Mouse (Mus musculus): ENCODE data around the gene Eif5a. TPM values are rescaled to one million over a fixed set of nuclear protein-coding genes. Genes with fewer than 3 reads are reported as not detected.
A peak's percentile ranks its signal among the peaks of the same experiment; 100 is the strongest.
"Not testable (repeated sequence)": the region's sequence is repeated elsewhere in the genome, so short reads cannot be mapped to it uniquely, and the experiment has no call there.

Gene Eif5a
- 1,453 and 1,476 TPM in 2 replicates for total RNA-seq (2014; fragmentation: Nextera tagmentation)
- 890 and 976 TPM in 2 replicates for total RNA-seq (2017)

- peak; percentile 71 for ATAC-seq (replicated peaks; ENCODE audit: poor library complexity, severe bottlenecking)
These were observed at the start of gene Eif5a for GRCm38 (mm10) chr11:69921114-69922011. Gene Eif5a (minus strand): TSS chr11:69921958.

DNA sequence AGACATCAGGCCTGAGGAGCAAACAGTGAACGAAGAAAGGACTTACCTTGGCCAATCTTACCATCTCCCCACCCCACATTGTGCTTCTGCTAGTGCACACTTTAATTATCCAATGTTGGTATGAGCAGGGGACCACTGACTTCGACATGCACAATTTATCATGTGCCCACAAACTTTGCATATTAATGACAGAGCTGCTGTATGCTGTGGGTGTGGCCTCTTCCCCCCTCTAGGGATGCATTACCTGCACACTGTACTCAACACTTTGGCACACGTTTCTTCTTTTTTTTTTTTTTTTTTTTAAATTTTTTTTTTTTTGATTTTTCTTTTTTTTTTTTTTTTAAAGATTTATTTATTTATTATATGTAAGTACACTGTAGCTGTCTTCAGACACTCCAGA is 49.0 kb upstream of the Eif5a start:
- ATAC-seq (replicated peaks; ENCODE audit: poor library complexity, severe bottlenecking): no peak

GRCm38 (mm10) chr11:69970222-69970621 is 48.5 kb upstream of the Eif5a start:
- ATAC-seq (replicated peaks; ENCODE audit: poor library complexity, severe bottlenecking): no peak

- no peak for ATAC-seq (replicated peaks; ENCODE audit: poor library complexity, severe bottlenecking)
These were observed 47.0 kb upstream of the Eif5a start for GRCm38 (mm10) chr11:69968793-69969192.

- no peak for ATAC-seq (replicated peaks; ENCODE audit: poor library complexity, severe bottlenecking)
These were observed 45.2 kb upstream of the Eif5a start for GRCm38 (mm10) chr11:69966860-69967517.

- peak; percentile 66 for ATAC-seq (replicated peaks; ENCODE audit: poor library complexity, severe bottlenecking)
These were observed 44.5 kb upstream of the Eif5a start for GRCm38 (mm10) chr11:69966006-69966859.

GRCm38 (mm10) chr11:69965271-69966005 is 43.7 kb upstream of the Eif5a start:
- ATAC-seq (replicated peaks; ENCODE audit: poor library complexity, severe bottlenecking): no peak

DNA sequence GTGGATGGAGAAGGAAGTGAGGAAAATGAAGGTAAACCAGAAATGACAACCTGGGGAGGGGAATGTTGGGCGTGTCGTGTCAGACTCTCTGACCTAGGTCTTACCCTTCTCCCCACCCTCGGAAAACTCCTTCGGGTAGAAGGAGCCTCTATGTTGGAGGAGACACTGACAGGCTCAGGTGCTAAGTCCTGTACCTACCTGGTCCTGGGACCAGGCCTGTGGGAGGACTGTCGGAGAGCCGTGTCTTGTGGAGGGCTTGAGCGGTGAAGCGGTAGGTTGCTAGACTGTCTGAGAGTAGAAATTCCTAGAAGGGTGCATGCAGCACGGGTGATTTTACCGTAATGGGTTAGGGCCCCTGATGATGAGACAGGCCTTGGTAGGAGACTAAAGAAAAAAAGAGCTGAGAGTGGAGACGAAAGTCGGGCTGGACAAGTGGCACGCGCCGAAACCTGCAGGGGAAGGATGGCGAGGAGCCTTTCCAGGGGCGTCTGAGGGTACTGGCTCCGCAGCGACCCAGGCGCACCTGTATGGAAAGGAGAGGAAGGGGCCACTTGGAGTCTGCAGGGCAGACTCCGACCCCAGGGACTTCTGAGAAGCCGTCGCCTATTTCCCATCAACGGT is 43.0 kb upstream of the Eif5a start, which contains the start of gene Cldn7:
TSS of gene Cldn7 (plus strand) at position 130 of the 621 bp plus-strand sequence.
- no peak for ATAC-seq (replicated peaks; ENCODE audit: poor library complexity, severe bottlenecking)

- ATAC-seq (replicated peaks; ENCODE audit: poor library complexity, severe bottlenecking): peak; percentile 42
These were observed 40.1 kb upstream of the Eif5a start for GRCm38 (mm10) chr11:69961841-69962240.

DNA sequence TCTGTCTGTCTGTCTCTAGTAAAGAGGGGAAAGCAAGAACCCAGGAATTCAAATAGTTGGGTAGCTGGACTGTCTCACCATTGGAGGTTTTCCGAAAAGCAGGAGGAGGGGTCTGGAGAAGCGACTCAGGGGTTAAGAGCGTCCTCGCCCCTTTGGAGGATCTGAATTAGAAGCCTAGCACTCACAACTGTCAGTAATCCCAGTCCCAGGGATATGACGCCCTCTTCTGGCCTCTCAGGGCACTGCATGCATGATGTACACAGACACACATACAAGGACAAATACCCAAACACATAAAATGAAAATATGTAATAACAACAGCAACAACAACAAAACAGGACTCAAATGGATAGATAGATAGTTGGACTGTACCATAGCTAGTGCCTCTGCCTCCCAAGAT is 38.9 kb upstream of the Eif5a start:
- ATAC-seq (replicated peaks; ENCODE audit: poor library complexity, severe bottlenecking): 0 out of 2 replicates have a peak, but pooled peaks have one; percentile 27

GRCm38 (mm10) chr11:69956218-69956617 is 34.5 kb upstream of the Eif5a start:
- ATAC-seq (replicated peaks; ENCODE audit: poor library complexity, severe bottlenecking): no peak

DNA sequence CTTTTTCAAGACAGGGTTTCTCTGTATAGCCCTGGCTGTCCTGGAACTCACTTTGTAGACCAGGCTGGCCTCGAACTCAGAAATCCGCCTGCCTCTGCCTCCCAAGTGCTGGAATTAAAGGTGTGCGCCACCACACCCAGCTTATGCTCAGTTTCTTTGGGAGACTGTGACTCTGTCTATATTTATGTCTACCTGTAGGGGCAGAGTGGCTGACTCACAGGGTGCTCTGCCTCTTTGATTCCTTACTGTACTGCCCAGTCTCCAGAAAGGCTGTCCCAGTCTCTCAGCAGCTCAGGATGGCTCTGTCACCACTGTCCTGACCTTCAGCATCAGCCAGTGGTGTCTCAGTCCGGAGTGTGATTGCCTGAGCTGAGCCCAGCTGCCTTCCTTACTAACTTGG is 33.9 kb upstream of the Eif5a start:
- not testable (repeated sequence) for ATAC-seq (replicated peaks; ENCODE audit: poor library complexity, severe bottlenecking)

DNA sequence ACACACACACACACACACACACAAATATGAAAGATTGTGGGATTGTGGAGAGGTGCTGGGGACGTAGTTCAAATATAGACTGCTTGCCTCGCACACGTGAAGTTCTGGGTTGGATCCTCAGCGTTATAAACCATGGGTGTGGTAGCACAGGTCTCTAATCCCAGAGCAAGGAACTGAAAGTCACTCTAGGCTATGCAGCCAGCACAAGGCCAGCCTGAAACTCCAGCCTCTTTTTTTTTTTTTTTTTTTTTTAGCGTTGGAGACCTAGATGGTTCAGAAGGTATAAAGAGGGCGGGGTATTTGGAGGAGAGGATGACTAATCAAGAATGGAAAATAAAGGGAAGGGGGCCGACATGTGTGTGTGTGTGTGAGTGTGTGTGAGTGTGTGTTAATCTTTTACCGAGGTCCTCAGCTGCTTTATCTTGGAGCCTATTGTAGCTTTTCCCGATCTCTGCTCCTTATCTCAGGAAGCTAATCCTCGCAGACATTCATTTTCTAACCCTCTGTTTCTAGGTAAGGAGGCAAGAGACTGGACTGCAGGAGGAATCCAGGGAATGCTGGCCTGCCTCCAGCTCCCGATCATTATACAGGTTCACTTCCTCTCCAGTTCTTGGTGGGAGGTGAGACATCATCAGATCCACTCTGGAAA is 31.6 kb upstream of the Eif5a start:
- ATAC-seq (replicated peaks; ENCODE audit: poor library complexity, severe bottlenecking): no peak; the same call in 1 of the 2 replicates

GRCm38 (mm10) chr11:69952274-69952673 is 30.5 kb upstream of the Eif5a start:
- ATAC-seq (replicated peaks; ENCODE audit: poor library complexity, severe bottlenecking): no peak

DNA sequence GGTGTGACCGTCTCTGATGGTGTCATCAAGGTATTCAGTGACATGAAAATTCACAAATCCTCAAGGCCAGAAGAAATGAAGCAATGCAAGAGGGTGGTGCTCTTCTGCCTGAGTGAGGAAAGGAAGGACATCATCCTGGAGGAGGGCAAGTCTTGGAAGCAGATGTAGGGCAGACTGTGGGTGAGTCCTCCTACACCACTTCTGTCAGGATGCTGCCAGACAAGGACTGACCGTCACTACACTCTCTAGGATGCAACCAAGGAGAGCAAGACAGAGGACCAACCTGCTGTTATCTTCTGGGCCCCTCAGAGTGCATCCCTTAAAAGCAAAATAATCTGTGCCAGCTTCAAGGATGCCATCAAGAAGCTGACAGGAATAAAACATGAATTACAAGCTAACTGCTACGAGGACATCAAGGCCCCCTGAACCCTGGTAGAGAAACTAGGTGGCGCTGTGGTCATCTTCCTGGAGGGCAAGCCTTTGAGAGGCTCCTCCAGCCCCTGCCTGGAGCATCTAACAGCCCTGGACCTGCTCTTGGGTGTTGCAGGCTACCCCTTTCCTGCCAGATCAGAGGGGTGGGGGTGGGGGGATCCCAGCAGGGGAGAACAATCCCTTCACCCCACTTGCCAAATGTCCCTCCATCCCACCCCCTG is 29.2 kb upstream of the Eif5a start:
- ATAC-seq (replicated peaks; ENCODE audit: poor library complexity, severe bottlenecking): no peak

- ATAC-seq (replicated peaks; ENCODE audit: poor library complexity, severe bottlenecking): peak; percentile 74
These were observed 27.0 kb upstream of the Eif5a start for GRCm38 (mm10) chr11:69948763-69949150.

DNA sequence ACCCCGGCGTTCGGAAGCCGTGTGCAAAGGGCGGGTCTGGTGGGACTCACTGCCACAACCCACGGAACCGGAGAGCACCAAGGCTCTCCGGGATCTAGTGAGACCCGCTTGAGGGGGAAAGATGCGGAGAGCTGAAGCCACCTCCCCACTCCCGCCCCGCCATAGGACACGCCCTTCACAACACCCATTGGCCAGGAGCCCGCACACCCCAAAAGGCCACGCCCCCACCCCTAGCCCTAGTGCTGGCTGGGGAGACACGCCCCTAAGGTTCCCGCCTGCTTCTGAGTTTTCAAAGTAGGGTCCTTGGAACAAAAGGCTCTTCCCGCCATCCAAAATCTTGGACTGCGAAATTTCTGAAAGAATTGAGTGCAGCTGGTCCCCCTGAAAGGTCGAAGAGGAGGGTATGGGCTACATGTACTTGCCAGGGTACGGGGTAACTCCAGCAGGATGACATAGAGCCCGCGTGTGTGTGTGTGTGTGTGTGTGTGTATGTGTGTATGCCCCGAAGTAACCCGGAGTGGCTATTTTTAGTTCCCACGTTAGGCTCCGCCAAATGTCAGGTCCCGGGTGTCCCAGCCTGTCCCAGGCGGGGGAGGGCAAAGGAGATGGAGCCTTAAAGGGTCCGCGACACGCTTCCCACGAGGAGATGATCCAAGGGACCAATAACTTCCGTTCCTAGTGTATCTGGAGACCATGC is 26.5 kb upstream of the Eif5a start, which contains the start of gene Slc2a4:
TSS of gene Slc2a4 (minus strand) at position 123 of the 697 bp plus-strand sequence.
- ATAC-seq (replicated peaks; ENCODE audit: poor library complexity, severe bottlenecking): peak; percentile 92
